ENCODE assay signal across 26 mouse cellular contexts in genomic region chr6:143129466-143129865, GRCm38 (mm10). TPM values are rescaled to one million over a fixed set of nuclear protein-coding genes. Genes with fewer than 3 reads are reported as not detected.
A peak's percentile ranks its signal among the peaks of the same experiment; 100 is the strongest.
DNase-seq lines count a peak whose midpoint lies in the region; ATAC-seq and TF ChIP-seq lines count a peak whose summit lies in the region.
"Had no signal": no experiment of that assay in that cellular context is flagged by ENCODE, and none has a peak within 500 bp of the region (broad histone marks: within the 10 kb centered on the region; RNA-seq: fewer than 3 reads in every experiment).

No protein-coding gene starts in this region.

- 94% methylated on average over 7 of the region's 7 CpGs for WGBS in midbrain, embryonic 13.5 days
- 90% methylated on average over 7 of the region's 7 CpGs for WGBS in hindbrain, embryonic 11.5 days
- WGBS in forebrain, embryonic 16.5 days, result 94% methylated on average over 7 of the region's 7 CpGs

- H3K4me1 ChIP-seq in ES-E14 (ENCODE audit: control insufficient read depth in 2 of 2, insufficient read depth in 2 of 2, low read length in 2 of 2, poor library complexity in 1 of 2), result peaks cover 0 to 2% of the 10 kb centered on the region in 2 experiments; a peak in 1 of 4 replicates
- no peaks in the 10 kb centered on the region for H3K4me1 ChIP-seq in midbrain, embryonic 13.5 days (replicated peaks)
- no peaks in the 10 kb centered on the region for H3K4me1 ChIP-seq in hindbrain, embryonic 11.5 days (replicated peaks; ENCODE audit: control insufficient read depth, insufficient read depth, low read length)
- H3K4me1 ChIP-seq in forebrain, embryonic 16.5 days (replicated peaks; ENCODE audit: control insufficient read depth, insufficient read depth, low read length), result no peaks in the 10 kb centered on the region
- H3K4me1 ChIP-seq: embryonic facial prominence, embryonic 10.5 days; heart, embryonic 15.5 days; liver, embryonic 15.5 days; midbrain, embryonic 12.5 days; neural tube, embryonic 12.5 days had no signal

- H3K4me3 ChIP-seq in ES-E14 (ENCODE audit: insufficient read depth in 1 of 2, low read depth in 1 of 2, low read length in 2 of 2, poor library complexity in 1 of 2, severe bottlenecking in 1 of 2), result no peak overlapping the region
- H3K4me3 ChIP-seq in midbrain, embryonic 13.5 days (replicated peaks), result no peak overlapping the region
- no peak overlapping the region for H3K4me3 ChIP-seq in hindbrain, embryonic 11.5 days (ENCODE audit: low read depth, low read length)
- H3K4me3 ChIP-seq in forebrain, embryonic 16.5 days (replicated peaks; ENCODE audit: low read length), result no peak overlapping the region
- H3K4me3 ChIP-seq: embryonic facial prominence, embryonic 10.5 days; heart, embryonic 15.5 days; liver, embryonic 15.5 days; midbrain, embryonic 12.5 days; neural tube, embryonic 12.5 days had no signal

- no peaks in the 10 kb centered on the region for H3K9me3 ChIP-seq in ES-E14 (ENCODE audit: control insufficient read depth, insufficient read depth, low read depth, low read length)
- peaks cover 8% of the 10 kb centered on the region; the same call in 1 of the 2 replicates for H3K9me3 ChIP-seq in midbrain, embryonic 13.5 days
- no peaks in the 10 kb centered on the region for H3K9me3 ChIP-seq in hindbrain, embryonic 11.5 days (ENCODE audit: control insufficient read depth, low read length)
- H3K9me3 ChIP-seq in forebrain, embryonic 16.5 days (ENCODE audit: control insufficient read depth, low read length), result no peaks in the 10 kb centered on the region
- H3K9me3 ChIP-seq: G1E; liver, embryonic 15.5 days had no signal

- H3K4me2 ChIP-seq in midbrain, embryonic 13.5 days (replicated peaks), result no peak overlapping the region
- H3K4me2 ChIP-seq in hindbrain, embryonic 11.5 days (replicated peaks; ENCODE audit: low read depth, low read length), result no peak overlapping the region
- no peak overlapping the region for H3K4me2 ChIP-seq in forebrain, embryonic 16.5 days (ENCODE audit: low read length)
- H3K4me2 ChIP-seq: heart, embryonic 15.5 days; liver, embryonic 15.5 days; midbrain, embryonic 12.5 days; neural tube, embryonic 12.5 days had no signal

- H3K9ac ChIP-seq in ES-E14 (ENCODE audit: insufficient read depth, low read depth, low read length, poor library complexity, severe bottlenecking), result no peak overlapping the region
- no peak overlapping the region for H3K9ac ChIP-seq in midbrain, embryonic 13.5 days (replicated peaks)
- no peak overlapping the region for H3K9ac ChIP-seq in hindbrain, embryonic 11.5 days (ENCODE audit: low read depth, low read length)
- H3K9ac ChIP-seq in forebrain, embryonic 16.5 days (replicated peaks; ENCODE audit: low read depth, low read length), result no peak overlapping the region
- H3K9ac ChIP-seq: heart, embryonic 15.5 days; liver, embryonic 15.5 days; midbrain, embryonic 12.5 days; neural tube, embryonic 12.5 days had no signal

- DNase-seq in kidney, postnatal 10 days, result peak; percentile 30
- DNase-seq in kidney, postnatal 14 days, result no peak
- DNase-seq in 3T3-L1 (ENCODE audit: low read depth, low spot score) (peak; percentile 49), ES-E14 (ENCODE audit: low read depth, low spot score) (peak; percentile 88)
- DNase-seq in hindbrain, embryonic 11.5 days (ENCODE audit: low spot score), result no peak
- DNase-seq: adrenal gland, postnatal 36 days; cerebellum, adult 9-10 months; heart, postnatal 36 days; kidney, adult 9 months; kidney, postnatal 36 days; layer of hippocampus, postnatal 36 days; retina, postnatal 1 day; right cerebral cortex, postnatal 25 days; spleen, adult 18-20 months; thymus, postnatal 4 days had no signal

- peak; percentile 29 for ATAC-seq in common myeloid progenitor, adult 5-6 weeks (replicated peaks; ENCODE audit: low read depth, poor library complexity, severe bottlenecking)
- no peak for ATAC-seq in midbrain, embryonic 13.5 days
- ATAC-seq in hindbrain, embryonic 11.5 days (ENCODE audit: low FRiP score), result no peak
- ATAC-seq in forebrain, embryonic 16.5 days, result no peak
- ATAC-seq: hindbrain, embryonic 16.5 days; intestine, embryonic 16.5 days had no signal

- in situ Hi-C loops in ES-E14 (cut with MboI; ENCODE audit: low sequenced_read_pairs in 2 of 2, unreplicated experiment in 2 of 2), result no loop called here

- no peak overlapping the region for H3K27ac ChIP-seq in ES-E14 (ENCODE audit: insufficient read depth, low read depth, low read length, poor library complexity, severe bottlenecking)
- no peak overlapping the region for H3K27ac ChIP-seq in midbrain, embryonic 13.5 days
- H3K27ac ChIP-seq in hindbrain, embryonic 11.5 days (ENCODE audit: low read depth, low read length), result no peak overlapping the region
- H3K27ac ChIP-seq in forebrain, embryonic 16.5 days (ENCODE audit: low read length), result no peak overlapping the region
- H3K27ac ChIP-seq: embryonic facial prominence, embryonic 10.5 days; heart, embryonic 15.5 days; liver, embryonic 15.5 days; midbrain, embryonic 12.5 days; neural tube, embryonic 12.5 days had no signal

- H3K36me3 ChIP-seq in ES-E14 (ENCODE audit: control insufficient read depth, insufficient read depth, low read length, poor library complexity, severe bottlenecking), result no peaks in the 10 kb centered on the region
- no peaks in the 10 kb centered on the region for H3K36me3 ChIP-seq in midbrain, embryonic 13.5 days
- no peaks in the 10 kb centered on the region for H3K36me3 ChIP-seq in hindbrain, embryonic 11.5 days (ENCODE audit: control insufficient read depth, insufficient read depth, low read length)
- no peaks in the 10 kb centered on the region for H3K36me3 ChIP-seq in forebrain, embryonic 16.5 days (ENCODE audit: control insufficient read depth, insufficient read depth)
- H3K36me3 ChIP-seq: embryonic facial prominence, embryonic 10.5 days; G1E; heart, embryonic 15.5 days; liver, embryonic 15.5 days; midbrain, embryonic 12.5 days; neural tube, embryonic 12.5 days had no signal

- no peaks in the 10 kb centered on the region for H3K27me3 ChIP-seq in midbrain, embryonic 13.5 days
- no peaks in the 10 kb centered on the region for H3K27me3 ChIP-seq in hindbrain, embryonic 11.5 days (ENCODE audit: control insufficient read depth, insufficient read depth, low read length)
- no peaks in the 10 kb centered on the region for H3K27me3 ChIP-seq in forebrain, embryonic 16.5 days (replicated peaks; ENCODE audit: control insufficient read depth, insufficient read depth, low read length)
- H3K27me3 ChIP-seq: heart, embryonic 15.5 days; liver, embryonic 15.5 days; midbrain, embryonic 12.5 days; neural tube, embryonic 12.5 days had no signal

TF ChIP-seq in ES-E14, 5 proteins besides CTCF, POLR2A, EP300 and RAD21:
- TF ChIP-seq ZC3H11A (IDR thresholded peaks at IDR 0.05; ENCODE audit: borderline replicate concordance, low read depth, low read length) (peak; percentile 79), ZNF384 (IDR thresholded peaks at IDR 0.05; ENCODE audit: low read depth, low read length) (no peak)

RNA-seq across cellular contexts. Expression of gene C2cd5, which starts 29.5 kb away (rescaled TPM):
- 26.5 and 36.7 TPM in 2 replicates for total RNA-seq in ES-E14 (2012; rRNA removed)
- 33.8 and 38.7 TPM in 2 replicates for total RNA-seq in common myeloid progenitor, adult 5-6 weeks (2017)
- 45.0 and 49.5 TPM in 2 replicates for polyA plus RNA-seq in midbrain, embryonic 13.5 days (2015; fragmentation: Nextera tagmentation; extraction: Ambion mirVana)
- 33.1 and 35.5 TPM in 2 replicates for polyA plus RNA-seq in hindbrain, embryonic 11.5 days (2014; fragmentation: Nextera tagmentation; extraction: Ambion mirVana)
- polyA plus RNA-seq in forebrain, embryonic 16.5 days (2015; fragmentation: Nextera tagmentation; extraction: Ambion mirVana), result 43.3 and 53.4 TPM in 2 replicates

RNA-seq across cellular contexts. Expression of gene Etnk1, which starts 37.6 kb away (rescaled TPM):
- 75.7 and 82.5 TPM in 2 replicates for total RNA-seq in ES-E14 (2012; rRNA removed)
- total RNA-seq in common myeloid progenitor, adult 5-6 weeks (2017), result 87.9 and 104 TPM in 2 replicates
- polyA plus RNA-seq in midbrain, embryonic 13.5 days (2015; fragmentation: Nextera tagmentation; extraction: Ambion mirVana), result 32.8 and 34.2 TPM in 2 replicates
- 35.5 and 35.9 TPM in 2 replicates for polyA plus RNA-seq in hindbrain, embryonic 11.5 days (2014; fragmentation: Nextera tagmentation; extraction: Ambion mirVana)
- polyA plus RNA-seq in forebrain, embryonic 16.5 days (2015; fragmentation: Nextera tagmentation; extraction: Ambion mirVana), result 38.1 and 40.4 TPM in 2 replicates

Comparison
In these comparisons a context has a peak if more than half of its experiments do, and no peak if none do; other contexts are left out.
1. DNase-seq: peak in kidney, postnatal 10 days (single experiment), 3T3-L1 (single experiment) and ES-E14 (single experiment); none in kidney, postnatal 14 days (single experiment) and hindbrain, embryonic 11.5 days (single experiment).